Mouse (Mus musculus) B cell, adult 2 months (primary cell): ENCODE data around the gene Zfp324.
A peak's percentile ranks its signal among the peaks of the same experiment; 100 is the strongest.

Experiments used
- DNase-seq, 2 experiments: peaks; one replicate each; pipeline ENCODE4 v3.0.0; 2022

Zfp324 gene

GRCm38 (mm10) chr7:12970906-12971305 lies 5.3 kb downstream of the Zfp324 start:
- no peak for DNase-seq

- peak; percentile 96 to 97 for DNase-seq
Measured at GRCm38 (mm10) chr7:12977682-12978389, 12.2 kb downstream of the Zfp324 start, which contains the start of gene Zfp446. Gene Zfp446 (plus strand): TSS chr7:12977848.

GRCm38 (mm10) chr7:12978931-12979722 lies 13.5 kb downstream of the Zfp324 start:
- no peak for DNase-seq

- no peak for DNase-seq
Measured at GRCm38 (mm10) chr7:12979776-12980175, 14.1 kb downstream of the Zfp324 start.

- no peak for DNase-seq
Measured at GRCm38 (mm10) chr7:12980291-12980690, 14.7 kb downstream of the Zfp324 start.

GRCm38 (mm10) chr7:12985724-12986123 lies 20.1 kb downstream of the Zfp324 start:
- no peak for DNase-seq

- no peak for DNase-seq
Measured at GRCm38 (mm10) chr7:12986906-12987305, 21.3 kb downstream of the Zfp324 start.

- DNase-seq: no peak
Measured at GRCm38 (mm10) chr7:12987409-12988189, 22.0 kb downstream of the Zfp324 start.

GRCm38 (mm10) chr7:12992222-12992621 lies 26.6 kb downstream of the Zfp324 start:
- peak; percentile 73 to 74 for DNase-seq

- no peak for DNase-seq
Measured at GRCm38 (mm10) chr7:12993148-12993547, 27.5 kb downstream of the Zfp324 start.

GRCm38 (mm10) chr7:12995862-12996261 lies 30.2 kb downstream of the Zfp324 start:
- DNase-seq: no peak

GRCm38 (mm10) chr7:12997230-12997629 lies 31.6 kb downstream of the Zfp324 start:
- no peak for DNase-seq

- no peak for DNase-seq
Measured at GRCm38 (mm10) chr7:12998053-12998452, 32.4 kb downstream of the Zfp324 start, which contains the start of gene Slc27a5. Gene Slc27a5 (minus strand): TSS chr7:12998192.

GRCm38 (mm10) chr7:12998851-12999250 lies 33.2 kb downstream of the Zfp324 start, which contains the start of gene Trim28:
Gene Trim28 (plus strand): TSS chr7:12999114.
- no peak for DNase-seq

- DNase-seq: no peak
Measured at GRCm38 (mm10) chr7:13001584-13001983, 35.9 kb downstream of the Zfp324 start.

- no peak for DNase-seq
Measured at GRCm38 (mm10) chr7:13003380-13003779, 37.7 kb downstream of the Zfp324 start.

GRCm38 (mm10) chr7:13006011-13006410 lies 40.4 kb downstream of the Zfp324 start:
- no peak for DNase-seq

- DNase-seq: no peak
Measured at GRCm38 (mm10) chr7:13006531-13006930, 40.9 kb downstream of the Zfp324 start.

- DNase-seq: no peak
Measured at GRCm38 (mm10) chr7:13007341-13008092, 41.9 kb downstream of the Zfp324 start.

- DNase-seq: peak; percentile 91 to 93
Measured at GRCm38 (mm10) chr7:13009143-13010004, 43.7 kb downstream of the Zfp324 start.
